Mouse (Mus musculus) stomach, embryonic 16.5 days (tissue): ENCODE results near the gene Tle2. TPM values are rescaled to one million over a fixed set of nuclear protein-coding genes. Genes with fewer than 3 reads are reported as not detected.

ENCODE experiments used
- ATAC-seq: fragments of 200-750 bp; cut with Nextera tagmentation; 2 replicates; pipeline ENCODE4 v1.8.0; 2017; ENCODE audit warnings: moderate number of reproducible peaks, moderate TSS enrichment; ENCODE audit not compliant: insufficient read depth, low FRiP score
- H3K27ac ChIP-seq: fragments of 300-500 bp; sonication (generic); 2 replicates; pipeline ENCODE4 v1.5.1; 2014; ENCODE audit warnings: low read length
- H3K27me3 ChIP-seq: fragments of 300-500 bp; sonication (generic); 2 replicates; pipeline ENCODE4 v1.6.1; 2014; ENCODE audit warnings: low read length, control low read depth, mixed read lengths; ENCODE audit not compliant: control insufficient read depth, insufficient read depth
- H3K36me3 ChIP-seq: fragments of 300-500 bp; sonication (generic); 2 replicates; pipeline ENCODE4 v1.6.1; 2014; ENCODE audit warnings: low read length; ENCODE audit not compliant: control insufficient read depth, insufficient read depth
- H3K4me1 ChIP-seq: fragments of 300-500 bp; sonication (generic); 2 replicates; pipeline ENCODE4 v1.6.1; 2014; ENCODE audit warnings: low read length, control low read depth, mixed read lengths; ENCODE audit not compliant: control insufficient read depth, insufficient read depth
- H3K4me2 ChIP-seq: fragments of 300-500 bp; sonication (generic); 2 replicates; pipeline ENCODE4 v1.6.1; 2014; ENCODE audit warnings: low read depth, low read length, mixed read lengths
- H3K4me3 ChIP-seq: fragments of 300-500 bp; sonication (generic); replicated peaks from 2 replicates; pipeline ENCODE4 v1.5.1; 2014; ENCODE audit warnings: mild to moderate bottlenecking, low read length
- H3K9ac ChIP-seq: fragments of 300-500 bp; sonication (generic); 2 replicates; pipeline ENCODE4 v1.6.1; 2014; ENCODE audit warnings: low read length
- H3K9me3 ChIP-seq: fragments of 300-500 bp; sonication (generic); replicated peaks from 2 replicates; pipeline ENCODE4 v1.6.1; 2016; ENCODE audit warnings: low read length, control low read depth; ENCODE audit not compliant: control insufficient read depth
- WGBS: fragments of 180-500 bp; shearing (Covaris S2); extraction: QIAGEN DNeasy Blood & Tissue Kit; methylation state at CpG from one replicate; pipeline ENCODE4 v1.1.7; 2014; 5-methylcytosine and 5-hydroxymethylcytosine counted together
- polyA plus RNA-seq: library from polyadenylated mRNA; unstranded; fragments of >200 nt; fragmentation: Nextera tagmentation; extraction: Ambion mirVana; gene quantifications from 2 replicates; pipeline ENCODE4 v1.2.1, GENCODE M21; 2015

Tle2 gene
- polyA plus RNA-seq, 1 experiment from 2014 or later = 20.6 TPM

- H3K27ac ChIP-seq = peak overlapping the region; percentile 86
- 49% methylated on average over 10 of the region's 10 CpGs for WGBS
- no peaks in the 10 kb centered on the region for H3K27me3 ChIP-seq
- H3K36me3 ChIP-seq = 0 out of 2 replicates have a peak, but pooled peaks cover 3% of the 10 kb centered on the region
- peaks cover 30% of the 10 kb centered on the region for H3K4me1 ChIP-seq
- H3K4me2 ChIP-seq = peak overlapping the region; percentile 92
- peak overlapping the region; percentile 98 for H3K4me3 ChIP-seq
- H3K9ac ChIP-seq = peak overlapping the region; percentile 94
- no peaks in the 10 kb centered on the region for H3K9me3 ChIP-seq
- no peak for ATAC-seq
These were observed 32.6 kb upstream of the Tle2 start for GRCm38 (mm10) chr10:81541803-81542202.

- peak overlapping the region; percentile 86; the same call in 1 of the 2 replicates for H3K27ac ChIP-seq
- H3K36me3 ChIP-seq = 0 out of 2 replicates have a peak, but pooled peaks cover 3% of the 10 kb centered on the region
- no peak for ATAC-seq
- H3K4me2 ChIP-seq = peak overlapping the region; percentile 92
- H3K4me1 ChIP-seq = peaks cover 30% of the 10 kb centered on the region
- no peaks in the 10 kb centered on the region for H3K9me3 ChIP-seq
- WGBS = 65% methylated on average over 7 of the region's 7 CpGs
- no peaks in the 10 kb centered on the region for H3K27me3 ChIP-seq
- peak overlapping the region; percentile 94 for H3K9ac ChIP-seq
- H3K4me3 ChIP-seq = peak overlapping the region; percentile 98
These were observed 31.5 kb upstream of the Tle2 start for GRCm38 (mm10) chr10:81542727-81543460.

- 58% methylated on average over 1 of the region's 1 CpGs for WGBS
- Histone ChIP-seq H3K36me3 (0 out of 2 replicates have a peak, but pooled peaks cover 3% of the 10 kb centered on the region), H3K4me2 (peak overlapping the region; percentile 92), H3K4me3 (peak overlapping the region; percentile 98), H3K9ac (peak overlapping the region; percentile 94), H3K27me3 (no peaks in the 10 kb centered on the region), H3K9me3 (no peaks in the 10 kb centered on the region), H3K27ac (no peak overlapping the region), H3K4me1 (peaks cover 30% of the 10 kb centered on the region)
- no peak for ATAC-seq
These were observed 30.7 kb upstream of the Tle2 start for GRCm38 (mm10) chr10:81543633-81544032.

- WGBS = under 1% methylated on average over 88 of the region's 93 CpGs
- Histone ChIP-seq H3K9ac (peak overlapping the region; percentile 94), H3K4me2 (peak overlapping the region; percentile 92), H3K4me1 (peaks cover 30% of the 10 kb centered on the region), H3K4me3 (peak overlapping the region; percentile 98), H3K27ac (peak overlapping the region; percentile 73), H3K36me3 (0 out of 2 replicates have a peak, but pooled peaks cover 1% of the 10 kb centered on the region), H3K9me3 (no peaks in the 10 kb centered on the region), H3K27me3 (no peaks in the 10 kb centered on the region)
- ATAC-seq = peak; percentile 3
These were observed 29.8 kb upstream of the Tle2 start for GRCm38 (mm10) chr10:81544296-81545160.

- Histone ChIP-seq H3K36me3 (no peaks in the 10 kb centered on the region), H3K27me3 (no peaks in the 10 kb centered on the region), H3K4me1 (peaks cover 30% of the 10 kb centered on the region), H3K9me3 (no peaks in the 10 kb centered on the region), H3K4me2 (peak within 1 kb of the TSS; percentile 92), H3K27ac (peak within 1 kb of the TSS; percentile 95), H3K9ac (peak within 1 kb of the TSS; percentile 94), H3K4me3 (peak within 1 kb of the TSS; percentile 98)
- WGBS = under 1% methylated on average over 52 of the region's 59 CpGs
- ATAC-seq = peak; percentile 94
These were observed 29.1 kb upstream of the Tle2 start, which contains the start of gene Gna11 for GRCm38 (mm10) chr10:81545161-81545747. TSS of gene Gna11 (minus strand) at chr10:81545190.

GRCm38 (mm10) chr10:81546332-81546731 lies 28.0 kb upstream of the Tle2 start:
- Histone ChIP-seq H3K36me3 (no peaks in the 10 kb centered on the region), H3K27ac (peak overlapping the region; percentile 80), H3K4me1 (peaks cover 31% of the 10 kb centered on the region), H3K27me3 (no peaks in the 10 kb centered on the region), H3K9me3 (no peaks in the 10 kb centered on the region), H3K9ac (peak overlapping the region; percentile 38), H3K4me3 (no peak overlapping the region), H3K4me2 (peak overlapping the region; percentile 22; the same call in 1 of the 2 replicates)
- 56% methylated on average over 5 of the region's 5 CpGs for WGBS
- peak; percentile 24; the same call in 1 of the 2 replicates for ATAC-seq

- Histone ChIP-seq H3K4me2 (no peak overlapping the region), H3K9me3 (no peaks in the 10 kb centered on the region), H3K4me3 (no peak overlapping the region), H3K4me1 (peaks cover 26% of the 10 kb centered on the region), H3K27ac (peak overlapping the region; percentile 80), H3K36me3 (no peaks in the 10 kb centered on the region), H3K27me3 (no peaks in the 10 kb centered on the region), H3K9ac (peak overlapping the region; percentile 35)
- WGBS = 85% methylated on average over 13 of the region's 13 CpGs
- no peak for ATAC-seq
These were observed 27.4 kb upstream of the Tle2 start for GRCm38 (mm10) chr10:81546788-81547571.

GRCm38 (mm10) chr10:81548944-81549343 lies 25.4 kb upstream of the Tle2 start:
- no peak overlapping the region for H3K4me2 ChIP-seq
- WGBS = 56% methylated on average over 5 of the region's 5 CpGs
- H3K27me3 ChIP-seq = no peaks in the 10 kb centered on the region
- no peak overlapping the region for H3K9ac ChIP-seq
- H3K4me1 ChIP-seq = peaks cover 6% of the 10 kb centered on the region
- no peak overlapping the region for H3K27ac ChIP-seq
- H3K4me3 ChIP-seq = no peak overlapping the region
- no peaks in the 10 kb centered on the region for H3K9me3 ChIP-seq
- no peaks in the 10 kb centered on the region for H3K36me3 ChIP-seq
- no peak for ATAC-seq
